Mouse (Mus musculus) right cerebral cortex, adult 2 months (tissue): ENCODE results near the gene Slc25a17.
A peak's percentile ranks its signal among the peaks of the same experiment; 100 is the strongest.

Experiments used
- DNase-seq, 2 experiments: peaks; one replicate each; pipeline ENCODE4 v3.0.0; 2021 to 2022; ENCODE audit warnings: low spot score in 2 of 2

Gene Slc25a17

GRCm38 (mm10) chr15:81302151-81302808, 58.3 kb downstream of the Slc25a17 start:
- peak in 1 of 2 experiments; percentile 28 for DNase-seq

- no peak for DNase-seq
These were observed 59.2 kb downstream of the Slc25a17 start for GRCm38 (mm10) chr15:81301193-81302070.

GRCm38 (mm10) chr15:81300520-81301069, 60.0 kb downstream of the Slc25a17 start:
- DNase-seq, result peak in 1 of 2 experiments; percentile 18

- no peak for DNase-seq
These were observed 61.1 kb downstream of the Slc25a17 start for GRCm38 (mm10) chr15:81299549-81299948.

GRCm38 (mm10) chr15:81298213-81298612, 62.4 kb downstream of the Slc25a17 start:
- DNase-seq, result no peak

GRCm38 (mm10) chr15:81297543-81297942, 63.1 kb downstream of the Slc25a17 start:
- no peak for DNase-seq

- DNase-seq, result no peak
These were observed 65.7 kb downstream of the Slc25a17 start for GRCm38 (mm10) chr15:81294897-81295296.

- DNase-seq, result peak; percentile 26 to 34
These were observed 66.2 kb downstream of the Slc25a17 start for GRCm38 (mm10) chr15:81294386-81294785.

- peak; percentile 50 to 57 for DNase-seq
These were observed 69.9 kb downstream of the Slc25a17 start for GRCm38 (mm10) chr15:81290747-81291146.

- DNase-seq, result no peak
These were observed 70.4 kb downstream of the Slc25a17 start for GRCm38 (mm10) chr15:81290230-81290629.

- no peak for DNase-seq
These were observed 76.4 kb downstream of the Slc25a17 start for GRCm38 (mm10) chr15:81284121-81284734.

- DNase-seq, result no peak
These were observed 81.9 kb downstream of the Slc25a17 start for GRCm38 (mm10) chr15:81278699-81279098.

- no peak for DNase-seq
These were observed 82.7 kb downstream of the Slc25a17 start for GRCm38 (mm10) chr15:81277928-81278327.

- DNase-seq, result no peak
These were observed 87.3 kb downstream of the Slc25a17 start for GRCm38 (mm10) chr15:81273361-81273760.

GRCm38 (mm10) chr15:81272305-81273053, 88.1 kb downstream of the Slc25a17 start:
- peak; percentile 59 to 67 for DNase-seq
